Mouse (Mus musculus) MEL (cell line): Measurements from ENCODE around the gene Lrrc4b. TPM values are rescaled to one million over a fixed set of nuclear protein-coding genes. Genes with fewer than 3 reads are reported as not detected.

Experiments used
- DNase-seq: peaks from one replicate; pipeline ENCODE4 v3.0.0; 2011; ENCODE audit warnings: low read depth, low spot score
- H3K27ac ChIP-seq: 2 replicates; pipeline ENCODE4 v1.5.1; 2012; ENCODE audit warnings: low read depth, mild to moderate bottlenecking, control low read depth, low read length, moderate library complexity; ENCODE audit not compliant: control insufficient read depth
- H3K27me3 ChIP-seq, 2 experiments: fragments of 150-350 bp in 1 of 2; sonication (generic) in 1 of 2; 2 replicates each; pipeline ENCODE4 v1.6.1; 2012; ENCODE audit warnings: low read length in 2 of 2, mild to moderate bottlenecking in 2 of 2, improper control_type of control experiment in 1 of 2, moderate library complexity in 1 of 2; ENCODE audit not compliant: insufficient read depth in 2 of 2, control insufficient read depth in 1 of 2
- H3K36me3 ChIP-seq, 2 experiments: 2 replicates each; pipeline ENCODE4 v1.6.1; 2012 to 2014; ENCODE audit warnings: low read length in 2 of 2, improper control_type of control experiment in 1 of 2, inconsistent platforms in 1 of 2, mild to moderate bottlenecking in 1 of 2; ENCODE audit not compliant: insufficient read depth in 2 of 2, control insufficient read depth in 1 of 2
- H3K4me1 ChIP-seq, 2 experiments: fragments of 150-350 bp in 1 of 2; sonication (generic) in 1 of 2; 2 replicates each; pipeline ENCODE4 v1.6.1; 2012; ENCODE audit warnings: low read length in 2 of 2, improper control_type of control experiment in 1 of 2, mild to moderate bottlenecking in 1 of 2; ENCODE audit not compliant: insufficient read depth in 2 of 2, control insufficient read depth in 1 of 2
- H3K4me3 ChIP-seq, 2 experiments: fragments of 150-350 bp in 1 of 2; sonication (generic) in 1 of 2; 2 replicates each; pipeline ENCODE4 v1.5.1; 2012; ENCODE audit warnings: low read depth in 2 of 2, low read length in 2 of 2, mild to moderate bottlenecking in 2 of 2, moderate library complexity in 2 of 2, control low read depth in 1 of 2, improper control_type of control experiment in 1 of 2; ENCODE audit not compliant: control insufficient read depth in 1 of 2, insufficient read depth in 1 of 2
- H3K79me2 ChIP-seq: 2 replicates; pipeline ENCODE4 v1.6.1; 2012; ENCODE audit warnings: mild to moderate bottlenecking, low read length, moderate library complexity; ENCODE audit not compliant: control insufficient read depth, poor library complexity, insufficient read depth
- H3K9ac ChIP-seq: 2 replicates; pipeline ENCODE4 v1.6.1; 2012; ENCODE audit warnings: low read depth, mild to moderate bottlenecking, control low read depth, low read length, moderate library complexity; ENCODE audit not compliant: control insufficient read depth, poor library complexity, severe bottlenecking
- H3K9me3 ChIP-seq: fragments of 150-350 bp; sonication (generic); replicated peaks from 2 replicates; pipeline ENCODE4 v1.6.1; 2012; ENCODE audit warnings: mild to moderate bottlenecking, low read length, improper control_type of control experiment, moderate library complexity; ENCODE audit not compliant: insufficient read depth
- CHD1 ChIP-seq: IDR thresholded peaks from 2 replicates; pipeline ENCODE4 v1.6.1; 2012; ENCODE audit warnings: low read depth, mild to moderate bottlenecking, inconsistent platforms, low read length, improper control_type of control experiment
- CTCF ChIP-seq, 3 experiments: IDR thresholded peaks in 2 of 3; conservative IDR thresholded peaks in 1 of 3; 2 replicates each; pipeline ENCODE4 v1.5.1; 2011 to 2012; ENCODE audit warnings: low read length in 3 of 3, low read depth in 2 of 3, mild to moderate bottlenecking in 2 of 3, improper control_type of control experiment in 1 of 3, inconsistent platforms in 1 of 3, mixed read lengths in 1 of 3, moderate library complexity in 1 of 3; ENCODE audit not compliant: control insufficient read depth in 1 of 3, insufficient read depth in 1 of 3, poor library complexity in 1 of 3, severe bottlenecking in 1 of 3
- E2F4 ChIP-seq: IDR thresholded peaks from 2 replicates; pipeline ENCODE4 v1.6.1; 2011; ENCODE audit warnings: low read depth, low read length, improper control_type of control experiment, borderline replicate concordance
- ETS1 ChIP-seq: IDR thresholded peaks from 2 replicates; pipeline ENCODE4 v1.6.1; 2012; ENCODE audit warnings: low read depth, mild to moderate bottlenecking, inconsistent platforms, low read length, improper control_type of control experiment, moderate library complexity
- GABPA ChIP-seq: IDR thresholded peaks from 2 replicates; pipeline ENCODE4 v1.6.1; 2012; ENCODE audit warnings: low read depth, mild to moderate bottlenecking, inconsistent platforms, low read length, improper control_type of control experiment, moderate library complexity
- GATA1 ChIP-seq: IDR thresholded peaks from 2 replicates; pipeline ENCODE4 v1.6.1; 2011; ENCODE audit warnings: low read depth, low read length, improper control_type of control experiment
- HCFC1 ChIP-seq: IDR thresholded peaks from 2 replicates; pipeline ENCODE4 v1.6.1; 2012; ENCODE audit warnings: low read depth, mild to moderate bottlenecking, inconsistent platforms, low read length, improper control_type of control experiment, moderate library complexity
- JUND ChIP-seq: IDR thresholded peaks from 2 replicates; pipeline ENCODE4 v1.6.1; 2011; ENCODE audit warnings: low read depth, mild to moderate bottlenecking, improper control_type of control experiment, low read length
- KAT2A ChIP-seq: conservative IDR thresholded peaks from 2 replicates; pipeline ENCODE4 v1.6.1; 2012; ENCODE audit warnings: low read depth, low read length, improper control_type of control experiment, inconsistent platforms
- MAZ ChIP-seq: IDR thresholded peaks from 2 replicates; pipeline ENCODE4 v1.6.1; 2012; ENCODE audit warnings: low read depth, mild to moderate bottlenecking, inconsistent platforms, low read length, improper control_type of control experiment
- MEF2A ChIP-seq: IDR thresholded peaks from 2 replicates; pipeline ENCODE4 v1.6.1; 2014; ENCODE audit warnings: low read depth, mild to moderate bottlenecking, inconsistent platforms, low read length, improper control_type of control experiment; ENCODE audit not compliant: poor library complexity, insufficient replicate concordance, severe bottlenecking; ENCODE audit errors: extremely low read depth
- NELFE ChIP-seq: IDR thresholded peaks from 2 replicates; pipeline ENCODE4 v1.6.1; 2011; ENCODE audit warnings: low read depth, low read length, improper control_type of control experiment
- NRF1 ChIP-seq: IDR thresholded peaks from 2 replicates; pipeline ENCODE4 v1.6.1; 2014; ENCODE audit warnings: low read depth, mild to moderate bottlenecking, inconsistent platforms, low read length, improper control_type of control experiment, moderate library complexity; ENCODE audit not compliant: poor library complexity, insufficient read depth, severe bottlenecking
- POLR2AphosphoS2 ChIP-seq: IDR thresholded peaks from 2 replicates; pipeline ENCODE4 v1.6.1; 2011; ENCODE audit warnings: low read length, improper control_type of control experiment
- POLR2AphosphoS5 ChIP-seq: IDR thresholded peaks from 2 replicates; pipeline ENCODE4 v1.6.1; 2012; ENCODE audit warnings: low read depth, borderline replicate concordance, mild to moderate bottlenecking, inconsistent platforms, low read length, moderate library complexity, mixed read lengths
- RAD21 ChIP-seq: IDR thresholded peaks from 2 replicates; pipeline ENCODE4 v1.6.1; 2011; ENCODE audit warnings: mild to moderate bottlenecking, low read depth, low read length, improper control_type of control experiment
- SIN3A ChIP-seq: IDR thresholded peaks from 2 replicates; pipeline ENCODE4 v1.6.1; 2012; ENCODE audit warnings: low read length, improper control_type of control experiment, inconsistent platforms
- SMC3 ChIP-seq: IDR thresholded peaks from 2 replicates; pipeline ENCODE4 v1.6.1; 2011; ENCODE audit warnings: low read depth, low read length, improper control_type of control experiment
- TBP ChIP-seq: IDR thresholded peaks from 2 replicates; pipeline ENCODE4 v1.8.0; 2011; ENCODE audit warnings: low read depth, low read length, improper control_type of control experiment
- TCF12 ChIP-seq: IDR thresholded peaks from 2 replicates; pipeline ENCODE4 v1.6.1; 2014; ENCODE audit warnings: low read depth, mild to moderate bottlenecking, inconsistent platforms, low read length, improper control_type of control experiment, moderate library complexity
- USF1 ChIP-seq: IDR thresholded peaks from 2 replicates; pipeline ENCODE4 v1.6.1; 2014; ENCODE audit warnings: low read depth, mild to moderate bottlenecking, inconsistent platforms, low read length, improper control_type of control experiment, moderate library complexity
- USF2 ChIP-seq, 2 experiments: IDR thresholded peaks; 2 replicates each; pipeline ENCODE4 v1.6.1; 2011 to 2012; ENCODE audit warnings: improper control_type of control experiment in 2 of 2, low read length in 2 of 2, borderline replicate concordance in 1 of 2, inconsistent platforms in 1 of 2, low read depth in 1 of 2, mild to moderate bottlenecking in 1 of 2; ENCODE audit not compliant: insufficient read depth in 1 of 2
- ZC3H11A ChIP-seq: IDR thresholded peaks from 2 replicates; pipeline ENCODE4 v1.6.1; 2012; ENCODE audit warnings: low read depth, mild to moderate bottlenecking, inconsistent platforms, low read length, improper control_type of control experiment
- ZNF384 ChIP-seq: IDR thresholded peaks from 2 replicates; pipeline ENCODE4 v1.6.1; 2012; ENCODE audit warnings: low read depth, mild to moderate bottlenecking, inconsistent platforms, low read length, improper control_type of control experiment
- polyA plus RNA-seq, 2 experiments: library from polyadenylated mRNA; stranded (reverse) in 1 of 2; unstranded in 1 of 2; fragments of >175 nt in 1 of 2; fragments of >200 nt in 1 of 2; gene quantifications; 2 replicates each; pipeline versions ENCODE4 v1.2.1 to v1.2.4; 2012; ENCODE audit warnings: low replicate concordance in 2 of 2, low read depth in 1 of 2; ENCODE audit not compliant: insufficient read length in 2 of 2, insufficient read depth in 1 of 2, missing spikeins in 1 of 2
- total RNA-seq: library from RNA; depleted of rRNA; stranded (reverse); fragments of 300-350 nt; gene quantifications from 2 replicates; pipeline ENCODE4 v1.2.3, GENCODE M21; 2012

The Lrrc4b gene
- total and polyA plus RNA-seq, 3 experiments: 0.58 to 4.4 TPM; not detected in 1

DNA sequence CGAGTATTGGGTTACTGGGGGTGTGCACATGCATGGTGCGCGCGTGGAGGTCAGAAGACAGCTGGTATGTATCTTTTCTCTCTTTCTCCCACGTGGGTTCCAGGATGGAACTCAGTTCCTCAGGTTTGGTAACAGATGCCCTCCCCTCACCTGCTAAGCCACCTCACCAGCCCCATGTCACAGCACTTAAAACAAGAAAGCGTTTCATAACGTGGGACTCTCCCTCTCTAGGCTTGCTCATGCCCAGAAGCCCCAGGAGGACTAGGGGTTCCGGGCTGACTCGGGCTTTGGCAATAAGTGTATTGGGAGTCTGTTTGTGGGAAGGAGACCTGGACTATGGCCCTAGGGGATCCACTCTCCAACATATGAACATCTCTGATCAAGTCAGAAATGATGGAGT, 5.3 kb downstream of the Lrrc4b start:
- no peak for TF ChIP-seq TBP
- no peak for TF ChIP-seq GABPA
- no peak for TF ChIP-seq ZC3H11A
- no peak for TF ChIP-seq TCF12
- TF ChIP-seq JUND: no peak
- no peak for TF ChIP-seq RAD21
- TF ChIP-seq NELFE: no peak
- TF ChIP-seq KAT2A: no peak
- TF ChIP-seq SMC3: no peak
- no peak for TF ChIP-seq USF2 (IDR thresholded peaks at IDR 0.05; ENCODE audit: borderline replicate concordance in 1 of 2, insufficient read depth in 1 of 2, low read depth in 1 of 2, low read length in 2 of 2)
- TF ChIP-seq CHD1: no peak
- no peak for TF ChIP-seq E2F4
- no peak for TF ChIP-seq MAZ
- no peak for TF ChIP-seq MEF2A
- no peak for TF ChIP-seq NRF1
- no peak for TF ChIP-seq GATA1
- no peak for TF ChIP-seq ZNF384
- no peak for TF ChIP-seq SIN3A
- no peak for DNase-seq
- H3K27me3 ChIP-seq: no peaks in the 10 kb centered on the region
- no peak overlapping the region for H3K27ac ChIP-seq
- no peak overlapping the region for H3K9ac ChIP-seq
- no peaks in the 10 kb centered on the region for H3K79me2 ChIP-seq
- no peaks in the 10 kb centered on the region for H3K4me1 ChIP-seq
- no peak overlapping the region for H3K4me3 ChIP-seq
- H3K36me3 ChIP-seq: 0 out of 4 replicates have a peak, but pooled peaks cover 0 to 2% of the 10 kb centered on the region in 2 experiments
- no peaks in the 10 kb centered on the region for H3K9me3 ChIP-seq

DNA sequence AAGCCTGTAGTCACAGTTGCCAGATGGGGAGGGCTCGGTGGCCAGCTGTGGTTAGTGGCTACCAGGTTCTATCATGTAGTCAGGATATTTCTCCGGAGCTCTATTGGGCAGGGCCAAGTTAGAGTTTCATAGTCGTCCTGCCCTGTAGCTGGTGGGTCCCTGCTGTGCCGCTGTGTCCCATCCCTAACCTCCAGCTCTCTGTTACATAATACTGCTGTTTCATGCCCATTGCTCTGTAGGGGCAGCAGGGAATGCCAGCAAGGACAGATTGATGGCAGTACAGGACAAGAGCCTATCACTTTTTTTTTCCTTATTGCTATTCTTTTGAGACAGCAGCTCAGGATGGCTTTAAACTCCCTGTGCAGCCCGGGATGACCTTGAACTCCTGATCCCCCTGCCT, 7.0 kb downstream of the Lrrc4b start:
- Histone ChIP-seq H3K4me3 (no peak overlapping the region), H3K36me3 (0 out of 4 replicates have a peak, but pooled peaks cover 0 to 2% of the 10 kb centered on the region in 2 experiments), H3K4me1 (no peaks in the 10 kb centered on the region), H3K79me2 (no peaks in the 10 kb centered on the region), H3K9ac (no peak overlapping the region), H3K9me3 (no peaks in the 10 kb centered on the region)
- DNase-seq: no peak
- TF ChIP-seq POLR2AphosphoS5: no peak
- TF ChIP-seq ZC3H11A: no peak
- TF ChIP-seq HCFC1: no peak
- TF ChIP-seq USF1: no peak
- TF ChIP-seq ETS1: no peak
- no peak for TF ChIP-seq POLR2AphosphoS2
- TF ChIP-seq CTCF (IDR thresholded peaks at IDR 0.05 in 2 of 3, conservative IDR thresholded peaks at IDR 0.05 in 1 of 3; ENCODE audit: control insufficient read depth in 1 of 3, insufficient read depth in 1 of 3, low read depth in 2 of 3, low read length in 3 of 3, poor library complexity in 1 of 3, severe bottlenecking in 1 of 3): no peak
- TF ChIP-seq, all 39 proteins: peak for 0
- no peak overlapping the region for H3K27ac ChIP-seq
- no peaks in the 10 kb centered on the region; a peak in 1 of 4 replicates for H3K27me3 ChIP-seq
